Mouse (Mus musculus) thymus, adult 2 months (tissue): ENCODE results near the gene Aldh3b2. TPM values are rescaled to one million over a fixed set of nuclear protein-coding genes. Genes with fewer than 3 reads are reported as not detected.

ENCODE experiments used
- DNase-seq: peaks from one replicate; pipeline ENCODE4 v3.0.0; 2021
- H3K27ac ChIP-seq: fragments of 200-500 bp; 2 replicates; pipeline ENCODE4 v1.5.1; 2012; ENCODE audit warnings: low read length, control low read depth; ENCODE audit not compliant: control insufficient read depth, insufficient read depth
- H3K27me3 ChIP-seq: fragments of 200-500 bp; 2 replicates; pipeline ENCODE4 v1.6.1; 2012; ENCODE audit warnings: mild to moderate bottlenecking, low read length, moderate library complexity, mixed read lengths; ENCODE audit not compliant: control insufficient read depth, insufficient read depth
- H3K36me3 ChIP-seq: fragments of 200-500 bp; 2 replicates; pipeline ENCODE4 v1.6.1; 2012; ENCODE audit warnings: mild to moderate bottlenecking, low read length, moderate library complexity; ENCODE audit not compliant: control insufficient read depth, insufficient read depth
- H3K4me1 ChIP-seq: fragments of 200-500 bp; replicated peaks from 2 replicates; pipeline ENCODE4 v1.6.1; 2012; ENCODE audit warnings: low read length; ENCODE audit not compliant: control insufficient read depth, insufficient read depth
- H3K4me3 ChIP-seq: fragments of 200-500 bp; 2 replicates; pipeline ENCODE4 v1.5.1; 2012; ENCODE audit warnings: mild to moderate bottlenecking, low read length, control low read depth, moderate library complexity; ENCODE audit not compliant: control insufficient read depth, insufficient read depth
- CTCF ChIP-seq: fragments of 200-500 bp; IDR thresholded peaks from 2 replicates; pipeline ENCODE4 v1.5.1; 2012; ENCODE audit warnings: mild to moderate bottlenecking, control low read depth, low read length, moderate library complexity, borderline replicate concordance; ENCODE audit not compliant: control insufficient read depth, poor library complexity, insufficient read depth; ENCODE audit errors: extremely low read depth
- POLR2A ChIP-seq: fragments of 200-500 bp; IDR thresholded peaks from 2 replicates; pipeline ENCODE4 v1.6.1; 2012; ENCODE audit warnings: mild to moderate bottlenecking, low read length, control low read depth, moderate library complexity; ENCODE audit not compliant: control insufficient read depth, poor library complexity, insufficient read depth; ENCODE audit errors: extremely low read depth
- WGBS: fragments of 180-500 bp; shearing (Covaris S2); methylation state at CpG from one replicate; pipeline ENCODE4 v1.1.7; 2018; 5-methylcytosine and 5-hydroxymethylcytosine counted together
- polyA plus RNA-seq: library from polyadenylated mRNA; depleted of rRNA; stranded (reverse); fragments of >200 nt; gene quantifications from 2 replicates; pipeline ENCODE4 v1.2.3, GENCODE M21; 2012

The Aldh3b2 gene
- polyA plus RNA-seq, 1 experiment, result 7.2 TPM

- H3K36me3 ChIP-seq, result no peaks in the 10 kb centered on the region
- no peak overlapping the region for H3K27ac ChIP-seq
- peaks cover 18% of the 10 kb centered on the region for H3K4me1 ChIP-seq
- TF ChIP-seq POLR2A (no peak), CTCF (no peak)
- DNase-seq, result no peak
- no peak overlapping the region for H3K4me3 ChIP-seq
- 93% methylated on average over 8 of the region's 8 CpGs for whole genome bisulfite sequencing
- no peaks in the 10 kb centered on the region for H3K27me3 ChIP-seq
Measured at GRCm38 (mm10) chr19:3998335-3998734, 26.2 kb downstream of the Aldh3b2 start.

GRCm38 (mm10) chr19:3999121-3999730 is 27.1 kb downstream of the Aldh3b2 start:
- Histone ChIP-seq H3K36me3 (no peaks in the 10 kb centered on the region), H3K4me3 (no peak overlapping the region), H3K27me3 (no peaks in the 10 kb centered on the region), H3K27ac (no peak overlapping the region), H3K4me1 (peaks cover 18% of the 10 kb centered on the region)
- no peak for DNase-seq
- TF ChIP-seq POLR2A, result no peak
- no peak for TF ChIP-seq CTCF
- WGBS, result 74% methylated on average over 9 of the region's 9 CpGs

GRCm38 (mm10) chr19:4000119-4000900 is 28.2 kb downstream of the Aldh3b2 start, which contains the start of the genes Nudt8 and Gm49405:
TSS of gene Nudt8 (plus strand) at chr19:4000580.
TSS of gene Gm49405 (plus strand) at chr19:4000626.
- Histone ChIP-seq H3K36me3 (no peaks in the 10 kb centered on the region), H3K27ac (peak within 1 kb of the TSS; percentile 10; the same call in 1 of the 2 replicates), H3K4me3 (peak within 1 kb of the TSS; percentile 91), H3K27me3 (no peaks in the 10 kb centered on the region), H3K4me1 (peaks cover 18% of the 10 kb centered on the region)
- TF ChIP-seq POLR2A, result peak; percentile 98
- peak; percentile 69; the same call in 1 of the 2 replicates for TF ChIP-seq CTCF
- peak; percentile 95 for DNase-seq
- WGBS, result under 1% methylated on average over 64 of the region's 64 CpGs

- Histone ChIP-seq H3K36me3 (no peaks in the 10 kb centered on the region), H3K4me3 (peak overlapping the region; percentile 91), H3K27ac (no peak overlapping the region), H3K27me3 (no peaks in the 10 kb centered on the region), H3K4me1 (peaks cover 18% of the 10 kb centered on the region)
- no peak for TF ChIP-seq CTCF
- TF ChIP-seq POLR2A, result no peak
- WGBS, result 41% methylated on average over 17 of the region's 17 CpGs
- DNase-seq, result no peak
Measured at GRCm38 (mm10) chr19:4000949-4001525, 28.9 kb downstream of the Aldh3b2 start.

GRCm38 (mm10) chr19:4001752-4002151 is 29.6 kb downstream of the Aldh3b2 start:
- Histone ChIP-seq H3K4me1 (peaks cover 18% of the 10 kb centered on the region), H3K27ac (no peak overlapping the region), H3K27me3 (no peaks in the 10 kb centered on the region), H3K4me3 (no peak overlapping the region), H3K36me3 (peaks cover 2% of the 10 kb centered on the region)
- WGBS, result over 99% methylated on average over 5 of the region's 5 CpGs
- no peak for TF ChIP-seq POLR2A
- no peak for TF ChIP-seq CTCF
- DNase-seq, result no peak

GRCm38 (mm10) chr19:4003112-4003511 is 31.0 kb downstream of the Aldh3b2 start, which contains the start of gene Doc2g:
TSS of gene Doc2g (plus strand) at chr19:4003313.
- H3K36me3 ChIP-seq, result peaks cover 16% of the 10 kb centered on the region
- 90% methylated on average over 1 of the region's 1 CpGs for WGBS
- no peak within 1 kb of the TSS for H3K27ac ChIP-seq
- no peaks in the 10 kb centered on the region for H3K27me3 ChIP-seq
- no peak for TF ChIP-seq POLR2A
- no peak for TF ChIP-seq CTCF
- H3K4me1 ChIP-seq, result peaks cover 18% of the 10 kb centered on the region
- DNase-seq, result no peak
- no peak within 1 kb of the TSS for H3K4me3 ChIP-seq
